Mouse (Mus musculus) CH12.LX (cell line): ENCODE measurements around the gene Rdh5.

Experiments
- ELF1 ChIP-seq: IDR thresholded peaks from 2 replicates; pipeline ENCODE4 v1.6.1; 2014; ENCODE audit warnings: low read depth, mild to moderate bottlenecking, inconsistent platforms, low read length, improper control_type of control experiment
- EP300 ChIP-seq: IDR thresholded peaks from 2 replicates; pipeline ENCODE4 v1.6.1; 2011; ENCODE audit warnings: low read length, improper control_type of control experiment

DNA sequence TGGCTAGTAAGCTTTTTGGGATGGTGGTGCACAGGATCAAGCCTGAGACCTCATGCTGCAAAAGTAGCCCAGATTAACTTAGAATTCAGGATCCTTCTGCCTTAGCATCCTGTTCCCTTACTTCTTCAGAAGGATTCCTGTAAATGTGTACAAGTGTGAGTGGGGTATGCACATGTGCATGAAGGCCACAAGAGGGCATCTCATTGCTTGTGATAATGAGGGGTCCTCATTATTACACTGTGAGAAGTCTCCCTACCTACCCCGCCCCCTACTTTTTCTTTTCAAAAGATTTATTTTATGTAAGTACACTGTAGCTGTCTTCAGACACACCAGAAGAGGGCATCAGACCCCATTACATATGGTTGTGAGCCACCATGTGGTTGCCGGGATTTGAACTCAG lies 7.1 kb downstream of the Rdh5 start:
- TF ChIP-seq EP300, result no peak
- no peak for TF ChIP-seq ELF1
